Mouse (Mus musculus): ENCODE results near the gene Hist2h3c2. TPM values are rescaled to one million over a fixed set of nuclear protein-coding genes. Genes with fewer than 3 reads are reported as not detected.
"Not testable (repeated sequence)": the region's sequence is repeated elsewhere in the genome, so short reads cannot be mapped to it uniquely, and the experiment has no call there.

The Hist2h3c2 gene
- total RNA-seq, 2 experiments from 2014 or later: 17.4 to 18.8 TPM

DNA sequence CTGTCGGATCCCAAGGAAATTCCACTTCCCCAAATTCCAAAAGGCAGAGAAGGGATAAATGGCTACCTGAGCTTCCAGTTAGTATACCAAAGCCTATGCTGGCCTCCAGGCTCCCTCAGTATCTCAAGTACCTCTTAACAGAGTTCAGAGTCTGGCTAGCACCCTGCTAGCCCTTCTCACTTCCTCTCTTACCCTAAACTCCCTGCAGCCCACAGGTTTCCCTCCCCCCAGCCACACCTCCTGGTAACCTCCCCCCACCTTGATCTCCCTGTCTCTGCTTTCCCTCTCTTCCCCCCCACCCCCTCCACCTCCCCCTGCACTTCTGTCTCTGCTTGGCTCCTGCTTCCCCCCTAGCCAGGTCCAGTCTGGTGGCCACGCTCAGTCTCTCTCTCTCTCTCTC is 39.2 kb downstream of the Hist2h3c2 start:
- DNase-seq (ENCODE audit: low spot score in 2 of 2): no peak

- not testable (repeated sequence) for DNase-seq (ENCODE audit: low spot score in 2 of 2)
These were observed 40.2 kb downstream of the Hist2h3c2 start for GRCm38 (mm10) chr3:96198601-96199251.

DNA sequence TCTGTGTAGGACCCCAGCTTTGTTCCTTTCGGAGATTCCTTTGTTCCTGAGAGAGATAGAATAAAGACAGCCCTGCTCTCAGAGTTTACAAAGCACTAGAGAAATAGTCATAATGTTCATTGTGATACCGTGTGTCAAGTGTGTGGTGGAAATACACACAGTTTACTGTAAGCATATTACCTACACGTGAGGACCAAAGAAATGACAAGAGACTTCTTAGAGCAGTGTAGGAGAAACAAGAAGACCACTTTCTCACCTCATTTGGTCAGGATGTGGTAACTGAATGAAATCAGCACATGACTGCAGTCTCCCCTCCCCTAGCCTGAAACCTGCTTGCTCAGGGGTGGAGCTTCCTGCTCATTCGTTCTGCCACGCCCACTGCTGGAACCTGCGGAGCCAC is 40.7 kb downstream of the Hist2h3c2 start:
- no peak for DNase-seq (ENCODE audit: low spot score in 2 of 2)

DNA sequence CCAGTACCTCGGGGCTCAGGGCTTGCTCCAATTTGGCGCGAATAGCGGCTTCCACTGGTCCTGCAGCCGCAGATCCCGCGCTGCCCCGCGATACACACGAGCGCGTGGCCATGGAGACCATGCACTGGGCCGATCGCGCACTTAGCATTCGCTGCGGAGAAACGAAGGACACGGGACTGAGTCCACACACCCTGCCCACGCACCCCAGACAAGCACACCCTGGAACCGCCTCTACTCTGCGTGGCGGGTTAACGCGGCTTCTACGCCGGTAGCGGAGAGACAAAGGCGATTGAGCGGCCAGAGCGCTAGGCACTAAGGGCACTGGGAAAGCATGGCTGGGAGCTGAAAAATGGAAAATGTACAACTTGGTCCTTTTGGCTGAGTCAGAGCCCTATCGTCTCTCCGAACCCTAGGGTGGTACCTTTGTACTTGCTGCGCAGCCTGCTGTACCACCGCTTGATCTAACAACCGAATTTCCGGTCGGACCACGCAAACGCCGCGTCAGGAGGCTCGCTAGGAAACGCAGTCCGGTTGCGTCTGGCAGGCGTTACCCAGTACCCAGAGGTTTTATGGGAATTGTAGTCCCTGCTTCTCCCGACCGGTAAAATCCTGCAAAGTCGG is 41.7 kb downstream of the Hist2h3c2 start:
- peak; percentile 77 to 82 for DNase-seq (ENCODE audit: low spot score in 2 of 2)

DNA sequence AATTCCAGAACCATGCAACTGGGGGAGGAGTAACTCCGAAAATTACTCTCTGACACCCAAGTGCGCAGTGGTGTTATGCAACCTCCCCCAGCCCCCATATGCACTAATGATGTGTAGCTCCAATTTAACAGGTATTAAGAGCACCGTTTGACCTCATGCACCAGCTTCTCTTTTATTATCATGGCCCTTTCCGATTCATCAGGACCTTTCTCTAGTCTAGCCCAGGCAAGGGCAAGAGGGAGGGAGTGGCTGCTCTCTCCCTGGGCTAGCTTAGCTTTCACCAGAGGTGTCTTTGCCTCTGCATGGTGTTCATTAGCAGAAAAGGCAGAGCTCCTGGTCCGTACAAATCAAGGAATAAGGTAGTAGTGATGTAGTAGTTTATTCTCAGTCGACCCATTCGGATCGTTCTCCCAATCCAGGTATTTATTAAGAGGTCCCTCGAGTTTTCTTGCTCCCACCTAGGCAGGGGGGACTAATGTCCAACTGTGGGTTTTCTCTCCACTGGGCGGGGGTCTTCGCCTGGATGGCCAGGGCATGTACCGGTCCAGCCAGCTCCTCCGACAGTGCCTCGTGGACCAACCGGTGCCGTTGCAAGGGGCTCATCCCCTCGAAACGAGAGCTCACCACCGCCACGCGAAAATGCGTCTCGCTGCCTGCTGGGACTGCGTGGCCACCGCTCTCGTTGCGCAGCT is 42.3 kb downstream of the Hist2h3c2 start:
- no peak for DNase-seq (ENCODE audit: low spot score in 2 of 2)

DNA sequence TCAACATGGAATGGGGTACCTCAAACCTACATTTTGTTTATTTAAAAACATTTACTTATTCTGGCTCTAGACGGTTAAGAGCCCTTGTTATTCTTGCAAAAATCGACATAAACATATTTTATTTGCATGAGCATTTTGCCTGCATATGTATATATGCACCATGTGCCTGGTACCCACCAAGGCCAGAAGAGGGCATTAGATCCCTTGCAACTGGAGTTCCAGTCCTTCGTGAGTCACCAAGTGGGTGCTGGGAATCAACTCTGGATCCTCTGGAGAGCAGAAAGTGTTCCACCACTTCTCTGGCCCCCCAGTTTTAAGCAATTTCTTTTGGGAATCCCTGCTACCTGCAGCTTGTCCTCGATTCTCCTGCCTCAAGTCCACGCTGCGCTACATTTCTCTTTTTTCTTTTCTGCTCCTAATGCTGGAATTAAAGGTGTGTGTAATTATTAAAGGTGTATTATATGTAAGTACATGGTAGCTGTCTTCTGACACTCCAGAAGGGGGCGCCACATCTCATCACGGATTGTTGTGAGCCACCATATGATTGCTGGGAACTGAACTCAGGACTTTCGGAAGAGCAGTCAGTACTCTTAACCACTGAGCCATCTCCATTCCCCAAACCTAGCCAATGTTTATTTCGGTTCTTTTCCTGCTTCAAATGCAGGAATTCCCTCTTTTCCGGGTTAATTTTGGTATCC is 43.2 kb downstream of the Hist2h3c2 start:
- DNase-seq (ENCODE audit: low spot score in 2 of 2): no peak

DNA sequence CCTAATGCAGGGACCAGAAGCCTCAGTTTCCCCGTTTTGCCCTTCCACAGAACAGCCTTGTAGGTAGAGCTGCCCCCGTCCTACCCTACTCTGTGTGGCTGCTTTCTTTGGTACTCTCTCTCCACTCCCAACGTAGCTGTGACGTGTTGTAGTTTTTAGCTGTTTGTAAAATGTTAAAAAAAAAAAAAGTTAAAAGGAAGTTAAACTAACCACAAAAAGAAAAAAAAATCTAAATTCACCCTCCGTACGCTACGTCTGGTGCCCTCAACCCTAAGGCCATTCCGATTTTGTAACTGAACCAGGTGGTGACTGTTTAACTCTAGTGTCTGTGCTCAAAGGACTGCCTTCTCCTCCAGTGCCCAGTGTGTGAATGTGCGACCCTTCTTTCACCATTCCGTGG is 44.0 kb downstream of the Hist2h3c2 start:
- DNase-seq (ENCODE audit: low spot score in 2 of 2): no peak

GRCm38 (mm10) chr3:96192977-96193376 is 46.0 kb downstream of the Hist2h3c2 start:
- DNase-seq (ENCODE audit: low spot score in 2 of 2): no peak

Small RNAs within 50 kb of the gene (microRNA-seq; reads per million reads assigned to microRNA genes)
- gene Gm44492 (ENCODE audit: borderline number of aligned reads in 2 of 2) (0 reads per million in 2 experiments), gene Gm47311 (ENCODE audit: borderline number of aligned reads in 2 of 2) (0 reads per million in 2 experiments), gene Gm47313 (ENCODE audit: borderline number of aligned reads in 2 of 2) (0 reads per million in 2 experiments)

Other genes with a start within 250 kb of the Hist2h3c2 start
- 10 to 100 TPM; 20.9 to 32.2 TPM for gene Plekho1, start 243.1 kb downstream of the Hist2h3c2 start, total RNA-seq (2021)
- 10 to 100 TPM; 26.4 to 31.4 TPM for gene Vps45, start 180.7 kb downstream of the Hist2h3c2 start, total RNA-seq (2021)
- gene Otud7b, start 134.6 kb downstream of the Hist2h3c2 start, total RNA-seq (2021): 10 to 100 TPM; 32.1 to 35.0 TPM
- 10 to 100 TPM; 19.4 to 28.7 TPM for gene Mtmr11, start 77.1 kb downstream of the Hist2h3c2 start, total RNA-seq (2021)
- 10 to 100 TPM; 56.6 to 57.0 TPM for gene Sf3b4, start 66.8 kb downstream of the Hist2h3c2 start, total RNA-seq (2021)
- 1 to 10 TPM; 9.3 to 9.4 TPM for gene Sv2a, start 58.0 kb downstream of the Hist2h3c2 start, total RNA-seq (2021)
- 10 to 100 TPM; 30.3 to 35.8 TPM for gene Bola1, start 19.4 kb downstream of the Hist2h3c2 start, total RNA-seq (2021)
- gene Hist2h2ab, start 19.3 kb downstream of the Hist2h3c2 start, total RNA-seq (2021): 1 to 10 TPM; 4.9 to 5.1 TPM
- gene Hist2h2ac, start 18.2 kb downstream of the Hist2h3c2 start, total RNA-seq (2021): 10 to 100 TPM; 37.8 to 39.8 TPM
- gene Hist2h2be, start 18.0 kb downstream of the Hist2h3c2 start, total RNA-seq (2021): 10 to 100 TPM; 17.3 to 19.9 TPM
- gene Hist2h2aa2, start 1.1 kb upstream of the Hist2h3c2 start, total RNA-seq (2021): 100 to 1,000 TPM; 358 to 442 TPM
- gene Hist2h2aa1, start 6.4 kb upstream of the Hist2h3c2 start, total RNA-seq (2021): 1 to 10 TPM; 7.7 to 9.6 TPM
- gene Hist2h3c1, start 7.6 kb upstream of the Hist2h3c2 start, total RNA-seq (2021): not detected
- gene Hist2h4, start 24.2 kb upstream of the Hist2h3c2 start, total RNA-seq (2021): 10 to 100 TPM; 21.2 to 22.1 TPM
- 10 to 100 TPM; 37.9 to 43.2 TPM for gene Hist2h3b, start 29.5 kb upstream of the Hist2h3c2 start, total RNA-seq (2021)
- 10 to 100 TPM; 52.7 to 54.1 TPM for gene Hist2h2bb, start 30.6 kb upstream of the Hist2h3c2 start, total RNA-seq (2021)
- gene Fcgr1, start 54.8 kb upstream of the Hist2h3c2 start, total RNA-seq (2021): 1 to 10 TPM; 2.0 to 3.3 TPM
- gene BC107364, start 213.2 kb upstream of the Hist2h3c2 start, total RNA-seq (2021): not detected

All from adrenal gland, adult 18-20 months (tissue).